Mouse (Mus musculus): ENCODE measurements around the gene Cd53. TPM values are rescaled to one million over a fixed set of nuclear protein-coding genes. Genes with fewer than 3 reads are reported as not detected.
A peak's percentile ranks its signal among the peaks of the same experiment; 100 is the strongest.

Gene Cd53
- total RNA-seq (2021): 10 to 100 TPM; 10.6 to 10.7 TPM
- long read RNA-seq, experiment 1, transcript Cd53-201 (8 exons, 1,742 nt): major isoform, 7 of 8 reads
- long read RNA-seq, experiment 1, partial matches to known transcripts: 1 of 8 reads
- long read RNA-seq, experiment 1, other reads (novel, unspliced or antisense): 0 of 8 reads
- long read RNA-seq, experiment 2, partial matches to known transcripts: 0 of 4 reads
- long read RNA-seq, experiment 2, other reads (novel, unspliced or antisense): 0 of 4 reads

- intact Hi-C loops (cut with DNase I): no loop called here
- DNase-seq (ENCODE audit: low spot score in 2 of 2): peak; percentile 2 to 7
These were observed at the start of gene Cd53 for GRCm38 (mm10) chr3:106789930-106790329. Cd53 (minus strand) TSS chr3:106790149.

GRCm38 (mm10) chr3:106832107-106832506 lies 42.2 kb upstream of the Cd53 start:
- DNase-seq (ENCODE audit: low spot score in 2 of 2): no peak
- intact Hi-C loops (cut with DNase I): no loop called here

- intact Hi-C loops (cut with DNase I): no loop called here
- no peak for DNase-seq (ENCODE audit: low spot score in 2 of 2)
These were observed 36.2 kb upstream of the Cd53 start, which contains the start of gene Olfr266 for GRCm38 (mm10) chr3:106826187-106826586. Olfr266 (minus strand) TSS chr3:106826287.

- intact Hi-C loops (cut with DNase I): no loop called here
- no peak for DNase-seq (ENCODE audit: low spot score in 2 of 2)
These were observed 27.7 kb upstream of the Cd53 start for GRCm38 (mm10) chr3:106817676-106818075.

- no peak for DNase-seq (ENCODE audit: low spot score in 2 of 2)
- intact Hi-C loops (cut with DNase I): no loop called here
These were observed 19.2 kb upstream of the Cd53 start for GRCm38 (mm10) chr3:106808972-106809695.

- DNase-seq (ENCODE audit: low spot score in 2 of 2): no peak
- intact Hi-C loops (cut with DNase I): no loop called here
These were observed 8.1 kb upstream of the Cd53 start for GRCm38 (mm10) chr3:106798079-106798478.

- no peak for DNase-seq (ENCODE audit: low spot score in 2 of 2)
- intact Hi-C loops (cut with DNase I): no loop called here
These were observed 1.5 kb downstream of the Cd53 start for GRCm38 (mm10) chr3:106788440-106788887.

- DNase-seq (ENCODE audit: low spot score in 2 of 2): no peak
- intact Hi-C loops (cut with DNase I): no loop called here
These were observed 2.0 kb downstream of the Cd53 start for GRCm38 (mm10) chr3:106787972-106788371.

GRCm38 (mm10) chr3:106785130-106785529 lies 4.8 kb downstream of the Cd53 start:
- intact Hi-C loops (cut with DNase I): no loop called here
- no peak for DNase-seq (ENCODE audit: low spot score in 2 of 2)

- intact Hi-C loops (cut with DNase I): loop anchor here (2.0 kb wide), 1 partner anchor 109 kb away; no protein-coding TSS in a partner anchor
- no peak for DNase-seq (ENCODE audit: low spot score in 2 of 2)
These were observed 18.1 kb downstream of the Cd53 start for GRCm38 (mm10) chr3:106771834-106772233.

- intact Hi-C loops (cut with DNase I): no loop called here
- DNase-seq (ENCODE audit: low spot score in 2 of 2): no peak
These were observed 34.1 kb downstream of the Cd53 start for GRCm38 (mm10) chr3:106755898-106756297.

- intact Hi-C loops (cut with DNase I): loop anchor here (10.0 kb wide), 1 partner anchor 177 kb away; the partner anchor contains the start of genes Cept1 and Dram2
- DNase-seq (ENCODE audit: low spot score in 2 of 2): peak; percentile 87 to 96
These were observed 67.7 kb downstream of the Cd53 start for GRCm38 (mm10) chr3:106722028-106722945.

- DNase-seq (ENCODE audit: low spot score in 2 of 2): peak; percentile 96 to 99
- intact Hi-C loops (cut with DNase I): loop anchor here (10.0 kb wide), 1 partner anchor 177 kb away; the partner anchor contains the start of genes Cept1 and Dram2
These were observed 68.4 kb downstream of the Cd53 start for GRCm38 (mm10) chr3:106721397-106722027.

Other genes starting within 250 kb of the Cd53 start
- gene Dram2, start 242.4 kb downstream of the Cd53 start, total RNA-seq (2021): 10 to 100 TPM; 33.1 to 37.7 TPM
- gene Cept1, start 242.3 kb downstream of the Cd53 start, total RNA-seq (2021): 10 to 100 TPM; 40.2 to 44.3 TPM
- 10 to 100 TPM; 17.6 to 18.4 TPM for gene Lrif1, start 105.2 kb downstream of the Cd53 start, total RNA-seq (2021)
- gene Olfr266, start 36.1 kb upstream of the Cd53 start, total RNA-seq (2021): not detected
- 10 to 100 TPM; 28.5 to 28.6 TPM for gene Kcna3, start 246.0 kb upstream of the Cd53 start, total RNA-seq (2021)